Mouse (Mus musculus) kidney, postnatal 25 days (tissue): ENCODE data around the gene Galnt3.

Source experiments
- DNase-seq, 2 experiments: peaks; one replicate each; pipeline ENCODE4 v3.0.0; 2021; ENCODE audit warnings: mixed read lengths in 2 of 2

Gene Galnt3

DNA sequence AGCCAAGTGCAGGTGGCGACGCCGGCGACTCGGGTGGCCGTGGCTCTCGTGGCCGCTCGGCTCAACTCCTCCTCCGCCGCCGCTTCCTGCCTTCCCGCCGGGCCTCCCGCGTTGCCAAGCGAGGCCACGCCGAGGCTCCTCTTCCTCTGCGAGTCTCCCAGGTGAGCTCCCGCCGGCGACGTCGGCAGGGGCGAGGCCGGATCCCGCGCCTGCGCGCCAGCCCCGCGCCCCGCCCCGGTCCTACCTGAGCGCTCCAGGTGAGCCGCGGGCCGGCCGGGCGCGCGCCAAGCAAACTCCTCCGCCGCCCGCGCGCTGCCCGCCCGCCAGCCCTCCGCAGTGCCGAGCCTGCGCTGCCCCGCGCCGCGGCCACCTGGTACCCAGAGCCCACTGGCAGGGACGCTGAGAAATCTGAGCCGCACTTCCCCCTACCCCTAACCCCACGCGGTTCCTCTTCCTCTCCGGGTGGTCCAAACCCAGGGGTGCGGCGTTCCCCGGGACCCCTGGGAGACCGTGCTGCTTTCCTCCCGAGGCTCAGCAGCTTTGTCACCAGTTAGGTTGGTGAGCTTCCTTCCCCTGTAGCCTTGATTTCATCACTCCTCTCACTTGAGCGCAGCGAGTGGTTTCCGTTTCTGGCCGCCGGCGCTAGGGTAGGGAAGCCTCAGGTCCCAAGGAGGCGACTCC is at the start of gene Galnt3:
Galnt3 (minus strand) TSS at position 404 of the 681 bp plus-strand sequence.
- DNase-seq = peak; percentile 66 to 88

DNA sequence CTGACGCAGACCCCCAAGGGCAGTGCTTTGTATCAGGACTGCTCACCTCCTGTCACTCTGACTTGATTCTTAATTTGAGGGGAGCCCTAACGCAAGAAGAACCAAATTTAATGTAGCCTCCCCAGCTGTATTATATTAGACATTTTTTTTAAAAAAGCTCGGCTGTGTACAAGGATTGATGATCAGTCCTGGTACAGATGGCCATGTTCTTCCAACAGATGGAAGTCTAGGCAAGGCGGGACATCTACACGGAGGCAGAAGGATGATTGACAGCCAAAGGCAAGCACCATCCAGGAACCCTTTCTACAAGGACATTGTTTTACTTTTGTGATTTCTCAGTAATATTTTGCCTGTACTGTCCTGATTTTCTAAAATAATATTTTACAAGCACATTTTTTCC is 48.3 kb upstream of the Galnt3 start:
- DNase-seq = no peak

- DNase-seq = no peak
Measured at GRCm38 (mm10) chr2:66171643-66172042, 46.8 kb upstream of the Galnt3 start.

- DNase-seq = no peak
Measured at GRCm38 (mm10) chr2:66170721-66171120, 45.9 kb upstream of the Galnt3 start.

- DNase-seq = no peak
Measured at GRCm38 (mm10) chr2:66165025-66165424, 40.2 kb upstream of the Galnt3 start.

GRCm38 (mm10) chr2:66158140-66158915 is 33.5 kb upstream of the Galnt3 start:
- no peak for DNase-seq

DNA sequence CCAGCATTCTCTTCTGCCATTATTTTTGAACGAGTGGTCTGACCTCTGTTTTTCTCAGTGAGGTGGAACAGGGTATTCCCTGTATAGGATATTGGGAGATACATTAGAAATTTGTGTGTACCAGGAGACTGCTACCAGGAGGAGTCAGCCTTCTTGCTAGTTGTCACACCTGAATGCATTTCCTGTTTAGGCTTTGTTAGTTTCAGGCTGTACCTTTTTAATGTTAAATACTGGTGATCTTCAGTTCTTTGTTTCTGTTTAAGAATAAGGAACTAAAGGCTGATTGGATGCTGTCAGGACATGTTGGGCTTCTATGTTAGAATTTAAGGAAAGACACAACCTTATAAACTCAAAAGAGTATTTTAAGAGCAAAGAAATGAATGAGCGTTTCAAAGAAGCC is 26.6 kb upstream of the Galnt3 start:
- no peak for DNase-seq

GRCm38 (mm10) chr2:66150531-66150930 is 25.7 kb upstream of the Galnt3 start:
- DNase-seq = no peak

DNA sequence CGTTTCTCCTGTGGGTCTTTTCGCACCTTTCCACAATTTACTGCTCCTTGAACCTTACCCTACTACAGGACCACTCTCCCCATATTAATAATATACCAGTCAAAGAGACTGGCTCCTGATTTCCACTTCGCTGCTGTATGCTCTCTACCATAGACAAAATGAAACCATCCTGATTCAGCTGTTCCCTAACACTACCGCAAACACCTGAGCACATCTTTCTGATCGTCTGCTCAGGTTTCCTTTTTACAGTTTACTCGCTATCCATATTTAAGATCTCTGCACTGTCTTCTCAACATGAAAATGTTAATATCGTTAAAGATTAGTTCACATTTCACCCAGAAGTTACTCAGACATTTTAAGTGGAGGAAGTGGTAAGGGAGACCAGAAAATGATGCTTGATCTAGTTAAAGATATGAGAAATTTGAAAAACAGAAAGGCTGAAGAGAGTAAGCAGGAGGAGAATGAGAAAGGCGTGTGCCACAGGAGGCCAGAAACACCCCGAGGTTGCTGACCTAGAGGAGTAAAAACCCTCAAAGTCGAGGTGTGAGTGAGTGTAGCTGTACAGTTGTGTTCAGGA is 23.9 kb upstream of the Galnt3 start:
- DNase-seq = no peak

DNA sequence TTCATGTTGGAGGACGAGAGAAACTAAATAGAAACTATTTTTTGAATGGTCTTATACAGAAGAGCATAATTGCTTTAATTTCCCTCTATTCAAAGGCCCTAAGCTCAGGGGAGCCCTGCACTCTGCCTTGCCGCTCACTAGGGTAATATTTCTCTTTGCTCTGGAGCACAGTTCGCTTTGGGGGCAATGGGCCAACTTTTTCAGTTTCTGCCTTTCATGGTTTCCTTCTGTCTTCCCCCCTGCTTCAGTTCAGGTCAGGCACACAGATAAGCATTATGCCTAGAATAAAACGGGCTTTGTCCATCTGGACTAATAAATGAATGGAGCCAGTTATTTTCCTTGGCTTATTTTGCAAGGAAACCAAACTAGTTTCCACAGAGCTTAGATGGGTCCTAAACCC is 21.7 kb upstream of the Galnt3 start:
- peak; percentile 49 to 55 for DNase-seq

DNA sequence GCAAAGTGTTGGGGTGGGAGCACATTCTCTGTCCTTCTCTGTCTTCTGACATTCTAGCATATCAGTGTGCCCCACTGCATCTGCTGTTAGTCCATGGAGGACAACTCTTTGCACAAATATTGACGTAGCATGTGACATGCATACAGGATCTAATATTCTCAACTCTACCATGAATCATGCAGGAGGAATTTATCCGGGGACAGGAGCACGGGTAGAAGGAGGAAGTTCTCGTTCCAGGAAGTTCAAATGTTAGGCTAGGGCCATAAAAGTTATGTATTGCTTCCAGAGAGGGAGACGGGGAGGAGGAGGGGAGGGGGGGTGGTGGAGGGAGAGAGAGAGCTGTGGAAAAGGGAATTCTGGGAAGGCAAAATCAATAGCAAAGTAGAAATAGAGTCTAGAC is 20.0 kb upstream of the Galnt3 start:
- DNase-seq = no peak

DNA sequence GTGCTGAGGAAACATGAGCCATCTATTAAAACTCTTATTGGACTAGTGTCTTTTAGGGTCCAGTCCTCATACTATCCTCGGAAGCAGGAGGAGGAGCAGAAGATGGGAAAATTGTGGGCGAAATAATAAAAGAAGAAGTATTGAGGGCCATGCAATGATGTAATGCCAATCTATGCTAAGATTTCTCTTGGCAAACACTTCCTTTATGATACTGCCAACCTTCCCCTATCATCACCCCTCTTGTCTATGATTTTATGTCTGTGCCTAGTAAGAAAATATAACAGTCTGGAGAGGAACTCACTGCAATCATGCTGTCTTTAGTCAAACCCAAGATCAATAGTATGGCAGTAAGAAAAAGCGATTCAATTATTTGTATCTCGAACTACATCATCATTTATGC is 18.5 kb upstream of the Galnt3 start:
- no peak for DNase-seq

- DNase-seq = no peak
Measured at GRCm38 (mm10) chr2:66142711-66143110, 17.9 kb upstream of the Galnt3 start.

- no peak for DNase-seq
Measured at GRCm38 (mm10) chr2:66142268-66142667, 17.5 kb upstream of the Galnt3 start.

GRCm38 (mm10) chr2:66140246-66140645 is 15.5 kb upstream of the Galnt3 start:
- DNase-seq = no peak

DNA sequence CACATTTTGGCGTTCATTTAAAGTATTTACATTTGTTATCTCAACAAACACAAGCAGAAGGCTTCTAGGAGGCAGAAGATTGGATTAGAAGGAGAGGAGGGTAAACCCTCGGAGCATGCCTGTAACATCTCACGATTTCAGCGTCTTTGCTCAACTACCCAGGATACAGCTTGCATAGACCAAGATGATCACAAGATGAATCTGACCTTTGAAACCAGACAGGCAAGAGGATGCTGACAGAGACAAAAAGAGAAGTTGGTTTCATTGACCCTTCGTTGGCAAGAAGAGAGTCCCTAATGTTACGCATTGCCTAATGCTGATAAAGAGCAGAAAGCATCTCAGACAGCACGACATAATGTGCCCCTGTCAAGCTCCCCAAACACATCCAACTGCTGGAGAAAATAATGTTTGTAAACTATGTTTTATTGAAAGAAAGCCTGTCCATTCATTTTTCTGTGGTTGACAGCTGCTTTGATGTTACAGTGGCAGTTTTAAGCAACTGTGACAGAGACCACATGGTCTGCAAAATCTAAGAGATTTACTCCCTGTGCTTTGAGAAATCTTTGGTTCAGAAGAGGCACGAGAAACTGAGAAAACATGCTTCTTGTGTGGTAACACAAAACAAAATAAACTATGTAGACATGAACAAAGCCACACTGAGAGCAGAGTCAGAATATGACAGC is 7.2 kb upstream of the Galnt3 start:
- DNase-seq = no peak

DNA sequence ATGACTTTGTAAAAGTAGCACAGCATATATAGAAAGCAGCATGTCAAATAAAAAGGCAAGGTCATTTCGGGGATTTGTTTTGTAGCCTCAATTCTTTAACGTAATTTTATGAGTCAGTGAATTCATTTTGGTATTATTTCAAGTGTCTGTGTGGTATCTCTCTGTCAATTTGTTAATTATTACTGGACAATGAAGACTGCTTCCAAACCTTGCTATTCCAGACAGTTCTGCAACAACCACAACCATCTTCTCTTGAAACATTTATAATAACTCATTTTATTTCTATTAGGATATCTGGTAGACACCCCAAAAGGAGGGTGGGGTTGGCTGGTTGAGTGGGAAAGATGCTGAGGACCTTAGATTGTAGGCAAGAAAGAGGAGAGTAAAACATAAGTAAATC is 4.1 kb upstream of the Galnt3 start:
- no peak for DNase-seq

- DNase-seq = peak; percentile 37 to 41
Measured at GRCm38 (mm10) chr2:66127541-66127940, 2.7 kb upstream of the Galnt3 start.

DNA sequence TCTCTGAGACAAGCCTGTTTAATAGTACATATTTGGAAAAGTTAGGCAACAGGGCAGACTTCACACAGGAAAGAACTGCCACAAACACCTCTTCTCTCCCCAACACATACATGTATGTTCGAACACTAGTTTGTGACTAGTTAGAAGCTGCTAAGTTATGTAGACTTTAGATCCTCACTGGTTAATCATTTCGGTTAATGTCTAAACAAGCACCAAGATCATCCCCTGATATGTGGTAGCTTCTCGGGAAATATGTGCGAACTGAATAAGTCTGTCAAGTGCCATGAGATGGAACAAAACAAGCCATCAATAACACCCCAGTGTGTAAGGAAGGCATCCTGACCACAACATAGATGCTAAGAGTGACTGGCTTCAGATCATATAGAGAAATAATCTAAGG is 2.1 kb upstream of the Galnt3 start:
- DNase-seq = no peak

GRCm38 (mm10) chr2:66123756-66124589 is 821 bp downstream of the Galnt3 start:
- peak; percentile 17 to 59 for DNase-seq

DNA sequence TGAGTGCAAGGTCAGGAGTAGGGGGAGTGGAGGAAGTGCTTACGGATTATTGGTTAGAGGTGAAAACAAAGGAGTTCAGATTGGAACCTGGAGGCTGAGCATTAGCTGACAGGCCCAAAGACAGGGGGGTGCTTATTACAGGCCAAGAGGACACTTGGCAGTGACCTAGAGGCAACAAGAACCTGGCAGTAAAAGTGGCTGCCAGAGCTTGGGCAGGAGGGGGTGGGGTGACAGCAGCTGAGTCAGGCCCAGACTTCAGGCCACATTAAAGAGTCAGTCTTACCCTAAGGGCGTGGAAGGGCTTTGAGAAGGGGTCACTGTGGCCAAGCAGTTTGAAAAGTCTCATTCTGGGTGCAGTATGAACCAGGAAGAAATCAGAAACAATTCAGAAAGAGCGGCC is 7.1 kb downstream of the Galnt3 start:
- DNase-seq = peak; percentile 72 to 87

DNA sequence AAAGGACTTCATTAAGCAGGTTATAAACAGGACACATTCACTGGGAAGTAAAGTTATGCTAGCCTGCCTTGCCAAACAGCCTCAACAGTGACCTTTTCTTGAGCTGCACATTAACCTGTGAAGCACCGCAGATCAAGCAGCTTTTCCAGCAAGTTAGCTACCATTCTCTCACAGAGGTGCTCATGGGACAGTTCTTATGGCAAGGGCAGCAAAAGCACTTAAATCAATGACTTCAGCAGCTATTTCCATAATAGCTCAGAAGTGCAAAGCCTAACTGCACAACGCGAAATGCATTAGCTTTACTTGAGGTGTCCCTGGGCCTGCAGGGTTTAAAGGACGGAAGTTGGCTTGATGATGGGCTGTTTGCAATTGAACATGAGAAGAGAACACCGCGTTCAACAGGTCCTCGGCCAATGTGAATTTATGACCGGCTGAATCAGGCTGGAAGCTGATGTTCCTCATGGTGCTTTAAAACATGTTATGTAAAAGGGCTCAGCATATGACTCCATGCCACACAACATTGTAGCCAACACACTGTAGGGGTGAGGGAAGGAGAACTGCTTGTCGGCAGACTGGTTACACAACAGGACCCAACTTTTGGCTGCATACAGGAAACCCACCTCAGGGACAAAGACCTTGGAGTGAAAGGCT is 16.8 kb downstream of the Galnt3 start:
- peak; percentile 28 to 64 for DNase-seq
